Mouse (Mus musculus) T-helper 17 cell (primary cell): ENCODE results near the gene Syn3.

Experiments
- in situ Hi-C, 2 experiments: fragments of 300-600 bp; cut with MboI, MseI; formaldehyde crosslinking; loops; 1 replicate in 1 of 2; 2 replicates in 1 of 2; pipeline ENCODE4 v1.15.1; 2025; ENCODE audit warnings: high pct_unique_total_duplicates in 2 of 2

Gene Syn3

DNA sequence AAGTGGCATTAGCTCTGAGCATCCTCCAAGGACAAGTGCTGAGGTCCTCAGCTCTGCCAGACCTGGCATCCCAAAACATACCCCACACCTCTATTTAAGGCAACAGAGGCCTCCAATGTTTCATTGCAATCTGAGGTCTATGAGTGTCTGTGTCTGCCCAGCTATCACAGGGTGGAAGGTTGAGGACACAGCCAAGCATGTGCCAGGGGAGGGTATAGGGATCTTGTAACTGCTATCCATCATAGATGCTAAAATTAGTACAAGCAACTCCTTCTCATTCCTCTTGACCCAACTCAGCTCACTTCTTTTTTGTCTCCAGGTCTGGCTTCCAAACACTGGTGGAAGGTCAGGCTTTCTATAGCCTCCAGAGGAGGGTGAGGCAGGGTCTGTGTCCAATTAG, 127.1 kb downstream of the Syn3 start:
- in situ Hi-C loops = no loop called here

GRCm38 (mm10) chr10:86369346-86369745, 129.3 kb downstream of the Syn3 start:
- in situ Hi-C loops = no loop called here

DNA sequence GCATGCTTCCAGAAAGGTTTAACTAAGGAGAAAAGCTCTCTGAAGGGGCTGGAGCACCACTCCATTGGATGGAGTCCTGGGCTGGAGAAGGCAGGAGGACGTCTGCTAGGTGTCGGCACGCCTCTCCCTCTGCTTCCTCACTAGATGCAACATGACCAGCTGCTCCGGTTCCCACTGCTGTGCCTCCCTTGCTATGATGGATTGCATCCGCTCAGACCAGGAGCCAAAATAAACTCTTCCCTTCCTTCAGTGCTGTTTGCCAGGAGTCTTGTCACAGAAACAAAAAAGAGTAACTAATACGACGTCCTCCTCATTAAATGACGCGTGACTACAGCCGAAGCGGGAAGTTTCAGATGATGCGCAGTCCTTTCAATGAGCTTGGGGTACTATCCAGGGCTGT, 129.9 kb downstream of the Syn3 start:
- in situ Hi-C loops = no loop called here

- in situ Hi-C loops = no loop called here
Observed at GRCm38 (mm10) chr10:86367346-86367745, 131.3 kb downstream of the Syn3 start.

DNA sequence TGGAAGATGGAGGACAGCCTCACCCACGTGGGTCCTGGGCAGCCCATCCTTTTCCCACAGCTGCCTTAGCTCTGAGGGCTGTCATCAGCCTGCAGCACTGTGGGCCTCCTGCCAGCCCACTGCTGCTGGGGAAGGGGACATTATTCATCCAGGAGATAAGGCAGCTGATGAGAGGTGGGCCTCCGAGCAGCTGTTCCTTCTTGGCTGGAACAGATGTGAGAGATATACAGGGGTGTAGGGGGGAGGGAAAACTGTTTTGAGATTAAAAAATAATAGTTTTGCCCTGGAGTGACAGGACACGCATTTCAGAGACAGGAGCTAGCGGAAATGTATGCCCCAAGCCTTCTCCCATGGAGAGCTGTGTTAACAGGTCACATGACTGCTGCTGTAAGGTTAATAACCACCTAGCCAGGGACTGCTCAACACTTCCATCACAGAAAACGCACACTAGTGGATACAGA, 133.0 kb downstream of the Syn3 start:
- in situ Hi-C loops = no loop called here

DNA sequence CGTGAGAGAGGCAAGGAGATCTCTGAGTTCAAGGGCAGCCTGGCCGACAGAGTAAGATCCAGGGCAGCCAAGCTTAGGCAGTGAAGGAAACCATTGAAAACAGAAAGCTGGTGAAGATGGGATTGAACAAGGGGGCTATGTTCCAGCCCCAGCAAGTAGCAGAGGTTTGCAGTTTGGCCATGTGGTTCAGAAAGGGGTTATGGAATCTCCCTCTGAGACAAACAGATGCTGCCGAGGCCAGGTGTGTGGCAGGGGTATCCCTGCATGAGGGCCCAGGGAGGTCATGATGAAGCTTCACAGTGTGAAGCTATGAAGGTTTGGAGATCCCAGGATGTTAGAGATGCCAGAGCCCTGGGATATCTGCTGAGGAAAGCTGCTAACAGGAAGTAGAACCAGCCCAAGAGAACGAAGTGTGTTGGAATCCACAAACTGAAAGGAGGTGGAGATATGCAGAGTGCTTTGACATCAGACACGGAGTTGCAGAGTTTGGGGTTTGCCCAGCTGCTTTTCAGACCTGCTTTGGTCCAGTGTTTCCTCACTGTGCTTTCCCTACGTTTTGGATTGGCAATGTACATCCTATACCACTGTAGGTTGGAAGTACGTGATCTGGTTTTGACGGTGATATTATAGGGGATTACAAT, 134.9 kb downstream of the Syn3 start:
- in situ Hi-C loops = no loop called here

GRCm38 (mm10) chr10:86359699-86360098, 139.0 kb downstream of the Syn3 start:
- in situ Hi-C loops = no loop called here

DNA sequence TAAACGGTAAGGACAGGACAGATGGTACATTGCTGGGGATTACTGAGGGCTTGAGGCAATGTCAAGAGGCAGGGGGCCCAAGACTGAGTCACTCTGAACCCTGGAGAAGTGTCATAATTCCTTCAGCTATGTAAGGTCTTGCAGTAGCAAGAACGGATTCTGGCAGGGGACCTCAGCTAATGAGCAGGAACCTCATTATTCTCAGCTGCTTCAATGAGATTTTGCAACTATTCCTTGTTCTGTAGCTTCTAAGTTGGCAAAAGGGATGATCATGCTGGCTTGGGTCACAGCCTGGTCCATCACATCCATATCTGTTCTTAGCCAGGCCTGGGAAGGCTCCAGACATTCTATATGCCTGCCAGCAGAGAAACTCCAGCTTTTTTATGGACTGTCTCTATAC, 139.5 kb downstream of the Syn3 start:
- in situ Hi-C loops = no loop called here

DNA sequence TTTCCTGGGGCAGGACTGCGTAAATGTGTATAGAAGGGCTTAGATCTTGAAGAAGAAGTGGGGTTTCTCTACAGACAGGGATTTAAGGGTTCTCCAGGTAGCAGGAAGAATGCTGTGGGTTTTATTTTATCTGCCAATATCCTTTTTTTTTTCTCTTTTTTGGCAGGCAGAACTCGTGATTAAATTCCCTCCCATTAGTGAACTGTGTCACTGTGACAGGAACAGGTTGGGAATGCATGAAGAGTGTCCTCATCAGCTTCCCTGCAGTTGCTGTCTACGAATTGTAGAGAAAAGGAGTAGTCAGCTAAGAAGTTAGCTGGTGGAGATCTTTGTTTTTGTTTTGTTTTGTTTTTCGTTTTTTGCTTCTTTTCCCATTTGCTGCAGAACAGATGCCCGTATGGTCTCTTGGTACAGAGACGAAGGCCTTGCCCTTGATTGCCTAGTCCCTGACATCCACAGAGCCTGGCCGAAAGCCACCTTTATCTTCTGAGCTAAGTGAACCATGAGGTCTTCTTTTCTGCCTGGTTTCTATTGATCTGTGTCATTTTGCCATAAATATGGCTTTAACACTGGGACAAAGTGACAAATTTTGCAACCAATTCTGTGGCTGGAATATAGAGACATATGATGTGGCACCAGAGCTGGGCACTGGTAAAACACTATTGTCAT, 140.3 kb downstream of the Syn3 start:
- in situ Hi-C loops = no loop called here

DNA sequence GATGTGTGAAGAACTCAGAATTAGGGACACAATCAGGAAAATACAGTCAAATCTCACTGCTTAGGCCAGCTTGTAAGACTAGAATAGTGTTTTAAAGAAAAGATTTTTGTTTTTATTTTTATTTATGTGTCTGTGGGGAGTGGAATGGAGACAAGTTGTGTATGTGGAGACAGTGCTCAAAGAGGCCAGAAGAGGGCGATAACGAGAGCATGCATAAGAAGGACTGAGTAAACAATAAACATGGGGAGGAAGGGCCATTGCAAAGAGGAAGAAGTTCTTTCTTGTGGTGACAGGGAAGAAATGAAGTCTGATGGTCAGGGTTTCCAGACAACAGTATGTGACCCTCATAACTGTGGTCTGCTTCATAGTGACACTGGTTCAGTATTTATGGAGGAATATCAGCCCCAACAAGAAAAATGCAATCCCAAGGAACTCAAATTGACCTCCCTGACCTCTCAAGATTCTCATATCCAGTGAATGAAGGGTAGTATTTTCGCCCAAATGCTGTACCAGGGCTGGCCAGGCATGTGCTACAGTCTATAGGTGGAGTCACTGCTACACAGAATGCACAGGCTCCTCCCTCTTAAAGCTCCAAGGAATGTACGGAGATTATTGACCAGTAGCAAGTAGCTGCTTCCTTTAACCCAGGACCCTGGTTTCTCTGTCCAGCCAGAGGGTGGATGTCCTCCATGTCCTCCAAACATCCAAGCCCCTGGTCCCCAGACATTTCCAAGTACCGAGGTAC, 141.7 kb downstream of the Syn3 start:
- in situ Hi-C loops = no loop called here

DNA sequence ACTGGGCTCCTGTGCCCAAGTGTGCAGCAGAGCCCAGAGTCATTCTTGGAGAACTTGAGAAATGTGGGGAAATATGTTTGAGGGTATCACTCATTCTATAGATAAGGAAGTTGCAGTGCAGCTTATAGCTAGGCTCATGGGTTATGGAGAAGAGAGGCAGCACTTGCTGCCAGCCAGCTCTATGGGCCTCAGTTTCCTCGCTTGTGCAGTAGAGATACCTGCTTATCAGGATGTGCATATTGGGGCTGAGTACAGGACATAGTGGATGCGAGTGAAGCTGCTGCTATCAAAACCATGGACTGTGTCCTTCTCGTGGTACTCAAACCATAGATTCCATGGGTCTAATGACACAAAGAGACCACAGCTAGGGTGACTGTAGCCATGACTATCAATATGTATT, 146.2 kb downstream of the Syn3 start:
- in situ Hi-C loops = no loop called here

DNA sequence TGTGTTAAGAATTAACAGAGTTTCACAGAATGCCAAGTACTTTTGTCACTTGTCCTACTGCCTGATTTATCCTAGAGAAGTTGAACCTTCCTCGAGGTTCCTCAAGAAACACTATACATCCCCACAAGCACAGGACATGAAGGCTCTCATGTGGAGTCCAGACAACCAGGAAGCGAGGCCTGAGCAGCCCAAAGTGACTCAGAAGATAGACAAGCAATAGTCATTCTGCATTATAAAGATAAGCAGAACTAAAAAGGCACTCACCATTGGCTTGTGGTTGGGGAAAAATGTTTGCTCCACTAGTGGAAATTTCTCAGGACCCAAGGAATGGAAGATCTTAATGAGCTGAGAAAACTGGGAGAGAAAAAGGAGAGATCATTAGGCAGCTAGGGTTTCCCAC, 147.4 kb downstream of the Syn3 start:
- in situ Hi-C loops = no loop called here

DNA sequence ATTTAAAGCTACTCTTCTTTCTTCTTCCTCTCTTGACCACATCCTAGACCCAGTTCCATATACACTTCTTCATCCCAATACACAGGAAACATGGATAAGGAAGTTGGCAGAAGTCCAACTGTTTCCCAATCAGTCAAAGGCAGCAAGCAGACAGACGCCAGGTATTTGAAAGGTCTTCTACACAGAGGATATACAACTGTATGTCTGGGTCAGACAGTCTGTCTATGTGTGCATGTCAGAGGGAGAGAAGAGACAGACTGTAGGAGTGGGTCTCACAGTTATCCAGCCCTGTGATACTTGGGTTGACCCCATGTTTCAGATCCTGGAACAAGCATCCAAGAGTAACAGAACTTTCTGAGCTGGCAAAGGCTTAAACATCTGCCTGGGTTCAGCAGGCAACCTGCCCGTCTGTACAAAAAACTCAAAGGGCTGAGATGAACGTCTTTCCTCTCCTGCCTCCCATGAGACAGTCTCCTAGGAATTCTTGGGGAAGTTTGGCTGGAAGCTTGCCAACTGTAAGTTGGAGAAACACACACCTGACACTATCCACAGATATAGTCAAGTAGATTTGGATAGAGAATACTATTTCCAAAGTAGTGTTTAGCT, 152.4 kb downstream of the Syn3 start:
- in situ Hi-C loops = no loop called here

DNA sequence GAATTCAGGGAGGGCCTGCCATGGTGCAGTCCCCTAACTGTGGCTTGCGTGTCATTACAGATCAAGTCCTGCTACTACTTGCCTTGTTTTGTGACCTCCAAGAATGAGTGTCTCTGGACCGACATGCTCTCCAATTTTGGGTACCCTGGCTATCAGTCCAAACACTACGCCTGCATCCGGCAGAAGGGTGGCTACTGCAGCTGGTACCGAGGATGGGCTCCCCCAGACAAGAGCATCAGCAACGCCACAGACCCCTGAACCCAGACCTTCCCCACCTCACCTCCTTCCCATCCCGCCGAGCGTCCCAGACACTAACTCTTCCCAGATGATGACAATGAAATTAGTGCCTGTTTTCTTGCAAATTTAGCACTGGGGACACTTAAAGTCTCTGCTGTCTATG, 153.1 kb downstream of the Syn3 start:
- in situ Hi-C loops = no loop called here

DNA sequence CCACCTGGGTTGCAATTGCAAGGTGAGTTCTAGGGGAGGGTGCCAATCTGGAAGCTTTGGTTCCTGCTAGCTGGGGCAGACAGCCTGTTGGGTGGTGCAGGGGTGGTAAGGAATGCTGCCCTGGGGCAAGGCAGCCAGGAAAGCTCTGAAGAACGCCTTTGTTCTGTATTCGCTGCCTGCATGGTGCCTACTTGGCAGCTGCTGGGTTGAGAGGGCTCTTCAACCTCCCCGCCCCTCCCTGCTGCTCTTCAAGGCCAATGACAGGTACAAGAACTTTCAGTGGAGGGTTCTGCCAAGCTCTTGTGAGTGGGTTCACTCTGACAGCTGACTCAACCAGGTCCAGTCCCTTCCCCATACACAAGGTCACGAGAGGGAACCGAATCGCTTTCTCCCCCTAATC, 154.0 kb downstream of the Syn3 start:
- in situ Hi-C loops = no loop called here

DNA sequence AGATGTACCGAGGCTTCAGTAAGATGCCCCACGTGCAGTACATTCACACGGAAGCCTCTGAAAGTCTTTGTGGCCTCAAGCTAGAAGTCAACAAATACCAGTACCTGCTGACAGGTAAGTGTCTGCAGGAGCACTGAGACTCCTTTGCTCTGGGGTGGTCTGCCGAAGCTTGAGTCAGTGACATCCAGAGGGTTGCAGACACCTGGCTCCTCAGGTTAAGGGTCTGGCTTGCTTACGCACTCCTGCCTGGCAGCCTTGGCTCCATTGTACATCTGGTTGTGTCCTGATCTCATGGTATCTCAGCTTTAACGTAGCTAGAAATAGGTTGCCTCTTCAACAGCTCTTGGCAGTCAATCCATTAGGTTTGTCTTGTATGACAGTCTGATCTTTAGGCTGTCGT, 154.8 kb downstream of the Syn3 start:
- in situ Hi-C loops = no loop called here

GRCm38 (mm10) chr10:86343362-86343761, 155.3 kb downstream of the Syn3 start:
- in situ Hi-C loops = no loop called here

DNA sequence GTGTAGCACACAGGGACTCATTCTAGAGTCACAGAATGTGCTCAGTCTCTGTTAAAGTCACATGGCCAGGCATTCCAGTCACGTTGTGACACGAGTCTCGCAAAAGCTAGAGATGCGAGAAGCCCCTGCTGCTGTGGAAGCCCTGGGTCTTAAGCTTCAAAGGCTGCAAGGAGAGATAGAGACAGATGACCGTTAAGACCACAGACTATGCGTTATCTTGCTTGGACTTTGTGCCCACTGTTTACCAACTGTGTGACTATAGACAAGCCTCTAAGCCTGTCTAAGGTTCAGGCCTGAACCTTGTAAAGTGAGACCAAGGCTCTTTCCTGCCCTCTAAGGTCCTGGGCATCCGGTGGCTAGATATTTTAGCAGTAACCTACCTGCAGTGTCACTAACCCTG, 156.0 kb downstream of the Syn3 start:
- in situ Hi-C loops = no loop called here

DNA sequence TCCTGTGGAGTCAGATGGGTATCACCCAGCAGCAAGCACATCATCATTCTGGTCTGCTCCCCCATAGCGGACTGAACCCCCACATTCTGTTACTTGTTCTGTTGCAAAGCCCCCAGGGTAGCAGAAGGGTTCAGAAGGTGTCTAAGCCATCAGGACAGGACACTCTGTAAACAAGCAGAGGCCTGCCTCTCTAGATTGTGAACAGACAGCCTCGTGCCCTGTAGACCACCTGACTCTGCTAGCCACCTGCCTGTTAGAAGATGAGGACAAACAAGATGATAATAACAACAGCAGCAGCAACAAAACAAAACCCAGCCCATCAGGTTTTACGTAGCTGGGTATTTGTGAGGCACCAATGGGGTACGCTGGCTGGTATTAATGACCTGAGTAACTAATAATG, 156.5 kb downstream of the Syn3 start:
- in situ Hi-C loops = no loop called here

DNA sequence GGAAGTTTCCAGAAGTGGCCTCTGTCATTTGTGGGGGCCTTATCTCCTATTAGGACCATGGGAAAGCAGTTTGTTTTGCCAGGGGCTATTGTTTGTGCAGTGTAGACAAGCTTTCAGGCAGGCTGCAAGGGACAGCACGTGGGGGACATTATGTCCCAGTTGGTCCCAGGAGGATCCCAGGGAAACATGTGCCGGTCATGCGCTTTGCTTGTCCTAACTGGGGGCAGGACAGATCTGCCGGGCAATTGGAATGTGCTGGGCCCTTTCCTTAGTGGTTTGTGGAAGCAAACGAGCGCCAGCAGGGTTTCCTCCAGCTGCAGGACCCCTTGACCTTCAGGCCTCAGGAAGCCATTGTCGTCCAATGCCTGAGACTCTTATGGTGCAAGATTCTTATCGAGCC, 157.1 kb downstream of the Syn3 start:
- in situ Hi-C loops = no loop called here

GRCm38 (mm10) chr10:86340991-86341527, 157.6 kb downstream of the Syn3 start:
- in situ Hi-C loops = no loop called here

DNA sequence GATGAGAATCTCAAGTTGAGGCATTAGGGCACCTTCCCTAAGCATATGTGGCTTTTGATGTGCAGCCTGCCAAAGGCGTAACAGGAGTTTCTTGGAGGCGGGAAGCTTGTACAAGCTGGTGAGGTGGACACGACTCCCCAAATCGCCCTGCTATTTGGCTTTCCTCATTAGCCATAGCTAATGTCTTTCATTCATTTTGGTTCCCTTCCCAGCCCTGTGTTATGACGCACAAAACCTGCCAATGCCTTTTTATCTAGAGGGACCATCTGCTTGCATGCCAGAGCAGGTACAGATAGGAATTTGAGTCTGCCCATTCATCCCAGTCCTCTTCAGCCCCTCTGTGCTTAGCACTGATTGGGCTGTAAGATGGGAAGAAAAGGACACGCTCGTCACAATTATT, 158.3 kb downstream of the Syn3 start:
- in situ Hi-C loops = no loop called here
